Mouse (Mus musculus) gastrocnemius, postnatal 4 days (tissue): Measurements from ENCODE around the gene Hdgfl3. TPM values are rescaled to one million over a fixed set of nuclear protein-coding genes. Genes with fewer than 3 reads are reported as not detected.

ENCODE experiments used
- total RNA-seq, 2 experiments: library from RNA; stranded (reverse); gene quantifications; 2 replicates each; pipeline ENCODE4 v1.2.3; 2021

Gene Hdgfl3
- total RNA-seq, 2 experiments from 2014 or later, result 11.8 to 12.3 TPM

Other genes with a start within 250 kb of the Hdgfl3 start
- 10 to 100 TPM; 22.3 to 23.3 TPM for gene Homer2, start 226.9 kb downstream of the Hdgfl3 start, total RNA-seq
- gene Ramac, start 171.5 kb downstream of the Hdgfl3 start, total RNA-seq, result 10 to 100 TPM; 31.5 to 35.9 TPM
- gene 3110040N11Rik, start 145.0 kb downstream of the Hdgfl3 start, total RNA-seq, result 10 to 100 TPM; 28.6 to 30.5 TPM
- 100 to 1,000 TPM; 177 to 218 TPM for gene Btbd1, start 105.0 kb downstream of the Hdgfl3 start, total RNA-seq
- gene Gm10160, start 78.7 kb downstream of the Hdgfl3 start, total RNA-seq, result not detected
- gene Tm6sf1, start 75.5 kb downstream of the Hdgfl3 start, total RNA-seq, result 100 to 1,000 TPM in 1 of 2 experiments, 10 to 100 TPM in 1; 92.9 to 136 TPM
- under 1 TPM in 1 of 2 experiments, not detected in 1; 0.08 TPM for gene Bnc1, start 57.8 kb upstream of the Hdgfl3 start, total RNA-seq
- 1 to 10 TPM; 5.7 to 6.4 TPM for gene Sh3gl3, start 239.4 kb upstream of the Hdgfl3 start, total RNA-seq